Mouse (Mus musculus): ENCODE results near the gene Blzf1.

Gene Blzf1

GRCm38 (mm10) chr1:164307124-164307751 lies at the start of gene Blzf1:
TSS of gene Blzf1 (minus strand) at chr1:164307489.
- peak; percentile 95 for DNase-seq (ENCODE audit: inconsistent ontology term)

- DNase-seq (ENCODE audit: inconsistent ontology term) = no peak
Observed at GRCm38 (mm10) chr1:164353443-164353842, 46.2 kb upstream of the Blzf1 start.

DNA sequence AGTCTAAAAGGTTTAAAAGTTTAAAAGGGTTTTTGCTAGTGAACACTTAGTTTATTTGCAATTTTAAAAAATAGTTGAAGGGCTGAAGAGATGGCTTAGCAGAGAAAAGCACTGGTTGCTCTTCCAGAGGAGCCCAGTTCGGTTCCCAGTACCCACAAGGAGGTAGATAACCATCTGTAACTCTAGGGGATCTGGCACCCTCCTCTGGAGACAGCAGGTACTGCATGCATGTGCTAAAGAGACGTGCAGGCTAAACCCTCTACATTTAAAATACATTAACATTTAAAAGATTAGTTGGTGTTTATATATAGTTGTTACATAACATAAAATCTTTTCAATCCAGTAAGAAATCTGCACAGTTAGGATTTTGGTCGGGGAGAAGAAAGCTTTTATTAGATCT lies 34.9 kb upstream of the Blzf1 start:
- DNase-seq (ENCODE audit: inconsistent ontology term) = no peak

- DNase-seq (ENCODE audit: inconsistent ontology term) = no peak
Observed at GRCm38 (mm10) chr1:164335846-164336245, 28.6 kb upstream of the Blzf1 start.

GRCm38 (mm10) chr1:164335435-164335834 lies 28.1 kb upstream of the Blzf1 start:
- DNase-seq (ENCODE audit: inconsistent ontology term) = no peak

GRCm38 (mm10) chr1:164332559-164332958 lies 25.3 kb upstream of the Blzf1 start:
- no peak for DNase-seq (ENCODE audit: inconsistent ontology term)

DNA sequence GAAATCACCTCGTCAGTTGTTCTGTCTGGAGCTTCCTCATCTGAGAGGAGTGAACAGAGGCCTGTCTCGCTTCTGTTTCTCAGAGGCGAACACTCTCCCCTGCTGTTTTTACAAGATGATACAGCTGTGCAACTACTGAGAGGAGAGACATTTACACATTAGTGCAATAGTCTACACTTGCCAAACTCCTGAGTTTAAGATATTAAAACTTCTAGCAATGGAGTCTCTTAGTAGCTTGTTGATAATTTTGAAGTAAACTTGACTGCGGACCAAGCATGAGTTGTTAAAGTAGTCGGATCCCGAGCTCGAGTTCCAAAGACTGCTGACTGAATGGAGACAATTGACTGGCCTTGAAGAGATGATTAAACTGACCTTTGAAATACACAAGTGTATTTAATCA lies 20.5 kb upstream of the Blzf1 start:
- DNase-seq (ENCODE audit: inconsistent ontology term) = no peak

DNA sequence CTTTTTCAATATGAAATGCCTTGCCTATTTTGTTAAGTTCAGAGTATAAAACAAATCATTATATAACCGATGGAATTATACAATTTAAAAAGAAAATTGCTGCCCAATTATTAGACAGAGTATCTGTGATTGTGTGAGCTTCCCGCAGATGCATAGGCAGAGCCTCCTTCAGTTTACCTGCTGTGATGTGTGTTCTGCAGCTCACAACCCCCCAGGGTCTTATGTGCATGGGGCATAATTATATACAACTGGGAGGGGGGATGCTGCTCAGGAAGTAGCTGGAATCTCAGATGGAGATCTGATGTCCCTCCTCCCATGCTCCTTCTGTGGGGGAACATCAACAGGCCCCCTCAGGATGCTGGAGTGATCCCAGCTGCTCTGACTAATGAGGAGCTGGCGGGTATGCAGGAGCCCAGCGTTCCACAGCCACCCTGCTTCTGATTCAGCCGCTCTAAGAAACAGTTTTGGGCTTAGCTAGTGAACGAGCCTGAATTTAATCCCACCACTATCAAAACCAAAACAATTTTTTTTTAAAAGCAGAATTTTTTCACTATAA lies 19.4 kb upstream of the Blzf1 start:
- DNase-seq (ENCODE audit: inconsistent ontology term) = peak; percentile 25

- no peak for DNase-seq (ENCODE audit: inconsistent ontology term)
Observed at GRCm38 (mm10) chr1:164324878-164325277, 17.6 kb upstream of the Blzf1 start.

DNA sequence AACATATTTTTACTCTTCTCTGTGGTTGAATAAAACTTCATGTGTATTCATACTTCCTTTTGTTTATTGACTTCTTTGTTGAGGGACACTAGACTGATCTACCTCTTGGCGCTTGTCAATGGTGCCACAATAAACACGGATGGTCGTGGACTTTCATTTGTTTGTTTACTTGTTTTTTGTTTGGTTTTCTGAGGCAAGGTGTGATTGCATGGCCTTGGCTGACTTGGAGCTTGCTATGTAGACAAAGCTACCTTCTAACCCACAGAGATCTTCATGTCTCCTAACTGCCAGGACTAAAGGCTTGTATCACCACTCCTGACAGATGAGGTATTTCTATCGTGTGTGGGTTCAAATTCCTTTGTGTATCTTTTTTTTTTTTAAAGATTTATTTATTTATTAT lies 16.9 kb upstream of the Blzf1 start:
- no peak for DNase-seq (ENCODE audit: inconsistent ontology term)

DNA sequence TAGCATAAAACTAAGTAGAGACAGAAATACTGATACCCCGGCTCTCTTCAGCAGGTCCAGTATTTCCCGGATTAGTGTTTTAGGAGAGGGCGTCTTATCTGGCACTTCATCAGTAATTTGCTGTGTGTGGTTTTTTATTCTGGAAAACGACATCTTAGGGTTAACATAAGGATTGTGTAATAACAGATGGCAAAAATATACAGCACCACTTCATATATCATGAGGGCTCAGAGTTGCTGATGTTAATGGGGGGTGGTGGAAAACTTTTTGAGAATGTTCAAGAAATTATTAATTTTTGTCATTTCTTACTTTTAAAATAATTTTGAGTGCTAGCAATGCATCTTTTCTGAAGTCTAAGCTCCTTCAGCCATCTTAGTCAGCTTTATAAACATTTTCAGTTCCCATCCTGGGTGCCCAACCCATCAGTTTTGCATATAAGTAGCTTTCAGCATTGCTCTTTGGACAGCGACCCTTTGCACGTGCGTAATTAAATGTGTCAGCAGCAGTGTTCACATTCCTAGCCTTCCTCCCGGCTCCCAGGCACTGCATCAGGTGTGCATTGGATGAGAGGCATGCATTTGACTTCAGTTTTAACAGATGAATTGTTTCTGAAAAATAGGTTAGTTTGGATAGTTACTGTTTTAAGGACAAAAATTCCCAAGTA lies 15.8 kb upstream of the Blzf1 start:
- no peak for DNase-seq (ENCODE audit: inconsistent ontology term)

GRCm38 (mm10) chr1:164321408-164321807 lies 14.1 kb upstream of the Blzf1 start:
- DNase-seq (ENCODE audit: inconsistent ontology term) = no peak

GRCm38 (mm10) chr1:164320731-164321130 lies 13.4 kb upstream of the Blzf1 start:
- DNase-seq (ENCODE audit: inconsistent ontology term) = peak; percentile 70

GRCm38 (mm10) chr1:164319542-164320140 lies 12.4 kb upstream of the Blzf1 start:
- DNase-seq (ENCODE audit: inconsistent ontology term) = no peak

DNA sequence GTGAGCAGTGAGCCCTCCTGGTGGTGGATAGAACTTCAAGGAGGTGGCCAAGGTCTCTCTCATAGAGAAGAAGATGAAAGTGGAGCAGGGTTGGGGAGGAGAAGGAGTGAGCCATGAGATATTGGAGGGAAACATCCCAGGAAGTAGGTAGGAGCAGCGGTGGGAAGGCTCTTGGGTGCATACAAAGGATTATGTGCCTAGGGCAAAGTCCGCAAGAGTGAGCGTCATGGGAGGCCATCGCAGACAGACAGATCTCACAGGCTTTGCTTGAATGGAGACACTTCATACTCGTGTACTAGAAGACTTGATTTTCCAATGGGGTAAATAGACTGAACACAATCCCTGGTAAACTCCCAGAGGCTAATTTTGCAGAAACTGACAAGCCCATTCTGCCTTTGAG lies 11.2 kb upstream of the Blzf1 start:
- no peak for DNase-seq (ENCODE audit: inconsistent ontology term)

GRCm38 (mm10) chr1:164317261-164317660 lies 10.0 kb upstream of the Blzf1 start:
- no peak for DNase-seq (ENCODE audit: inconsistent ontology term)

GRCm38 (mm10) chr1:164316697-164317096 lies 9.4 kb upstream of the Blzf1 start:
- DNase-seq (ENCODE audit: inconsistent ontology term) = peak; percentile 60

GRCm38 (mm10) chr1:164315266-164315665 lies 8.0 kb upstream of the Blzf1 start:
- DNase-seq (ENCODE audit: inconsistent ontology term) = no peak

GRCm38 (mm10) chr1:164314085-164314484 lies 6.8 kb upstream of the Blzf1 start:
- no peak for DNase-seq (ENCODE audit: inconsistent ontology term)

DNA sequence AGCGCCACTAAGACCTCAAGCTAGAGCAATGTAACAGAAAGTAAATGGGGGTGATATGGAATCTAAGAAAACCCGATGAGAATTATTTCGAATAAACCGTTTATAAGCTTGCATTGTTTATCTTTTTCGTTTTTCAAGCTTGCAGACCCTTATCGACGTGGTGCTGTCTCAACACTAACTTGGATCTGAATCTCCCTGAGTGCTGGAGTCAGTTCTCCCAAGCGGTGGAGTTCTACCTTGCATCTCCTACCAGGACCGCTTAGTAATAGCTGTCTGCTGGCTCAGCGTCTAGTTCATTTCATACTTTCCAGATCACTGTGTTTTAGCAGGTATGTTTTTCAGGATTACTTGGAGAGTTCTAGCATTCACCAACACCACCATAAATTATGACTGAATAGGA lies 633 bp upstream of the Blzf1 start:
- DNase-seq (ENCODE audit: inconsistent ontology term) = no peak

GRCm38 (mm10) chr1:164303821-164304220 lies 3.5 kb downstream of the Blzf1 start, which contains the start of gene Nme7:
TSS of gene Nme7 (plus strand) at chr1:164304121.
- DNase-seq (ENCODE audit: inconsistent ontology term) = no peak

DNA sequence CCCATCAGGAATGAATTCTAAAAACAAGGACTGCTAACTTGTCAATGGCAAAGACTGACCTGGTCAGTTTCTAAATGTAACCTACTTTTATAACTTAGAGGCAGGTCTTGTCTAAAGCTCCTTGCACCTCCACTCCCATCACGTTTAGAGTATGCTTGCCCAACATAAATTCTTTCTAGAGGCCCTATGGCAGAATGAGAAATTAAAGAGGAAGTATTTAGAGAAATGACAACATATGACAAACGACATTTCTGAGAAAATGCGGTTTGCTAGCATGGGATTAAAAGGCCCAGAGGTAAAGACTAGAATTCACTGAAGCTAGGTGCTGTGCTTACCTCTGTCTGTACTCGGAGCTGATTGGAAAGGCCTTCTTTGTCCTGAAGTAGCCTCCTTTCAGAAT lies 5.3 kb downstream of the Blzf1 start:
- no peak for DNase-seq (ENCODE audit: inconsistent ontology term)

DNA sequence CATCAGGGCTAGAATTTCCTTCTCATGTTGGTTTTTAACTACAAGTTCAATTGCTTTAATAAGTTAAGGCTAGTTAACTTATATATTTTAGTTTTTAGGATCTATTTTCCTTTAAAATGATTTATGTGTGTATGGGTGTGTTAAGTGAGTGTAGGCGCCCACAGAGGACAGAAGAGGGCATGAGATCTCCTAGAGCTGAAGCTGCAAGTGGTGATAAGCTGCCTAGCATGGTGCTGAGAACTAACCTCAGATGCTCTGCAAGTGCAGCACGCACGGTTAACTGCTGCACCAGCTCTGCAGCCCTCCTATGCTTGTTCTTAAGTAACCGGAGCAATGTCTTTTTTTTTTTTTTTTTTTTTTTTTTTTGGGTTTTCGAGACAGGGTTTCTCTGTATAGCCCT lies 10.8 kb downstream of the Blzf1 start:
- DNase-seq (ENCODE audit: inconsistent ontology term) = no peak

Data from Muller cell, postnatal 12 days (primary cell).